Mouse (Mus musculus) liver, embryonic 16.5 days (tissue): Measurements from ENCODE around the gene Camp. TPM values are rescaled to one million over a fixed set of nuclear protein-coding genes. Genes with fewer than 3 reads are reported as not detected.

ENCODE experiments used
- ATAC-seq: fragments of 200-750 bp; cut with Nextera tagmentation; 2 replicates; pipeline ENCODE4 v1.8.0; 2017; ENCODE audit warnings: low read depth, mild to moderate bottlenecking, moderate number of reproducible peaks, moderate library complexity
- H3K27ac ChIP-seq: fragments of 300-500 bp; sonication (generic); 2 replicates; pipeline ENCODE4 v1.5.1; 2014; ENCODE audit warnings: mild to moderate bottlenecking, low read length
- H3K27me3 ChIP-seq: fragments of 300-500 bp; sonication (generic); 2 replicates; pipeline ENCODE4 v1.6.1; 2014; ENCODE audit warnings: low read depth, low read length, mixed read lengths; ENCODE audit not compliant: control insufficient read depth, insufficient read depth
- H3K36me3 ChIP-seq: fragments of 300-500 bp; sonication (generic); 2 replicates; pipeline ENCODE4 v1.6.1; 2014; ENCODE audit warnings: mild to moderate bottlenecking; ENCODE audit not compliant: control insufficient read depth, insufficient read depth
- H3K4me1 ChIP-seq: fragments of 300-500 bp; sonication (generic); 2 replicates; pipeline ENCODE4 v1.6.1; 2014; ENCODE audit warnings: low read depth, low read length, mixed read lengths; ENCODE audit not compliant: control insufficient read depth
- H3K4me2 ChIP-seq: fragments of 300-500 bp; sonication (generic); 2 replicates; pipeline ENCODE4 v1.6.1; 2014; ENCODE audit warnings: low read depth, low read length, mixed read lengths
- H3K4me3 ChIP-seq: fragments of 300-500 bp; sonication (generic); 2 replicates; pipeline ENCODE4 v1.5.1; 2014; ENCODE audit warnings: low read depth, mild to moderate bottlenecking, low read length
- H3K9ac ChIP-seq: fragments of 300-500 bp; sonication (generic); 2 replicates; pipeline ENCODE4 v1.6.1; 2014; ENCODE audit warnings: low read depth, low read length
- H3K9me3 ChIP-seq: fragments of 300-500 bp; sonication (generic); replicated peaks from 2 replicates; pipeline ENCODE4 v1.6.1; 2016; ENCODE audit warnings: low read length; ENCODE audit not compliant: control insufficient read depth
- WGBS: fragments of 180-500 bp; shearing (Covaris S2); extraction: QIAGEN DNeasy Blood & Tissue Kit; methylation state at CpG from one replicate; pipeline ENCODE4 v1.1.7; 2014; ENCODE audit not compliant: insufficient replicate concordance; 5-methylcytosine and 5-hydroxymethylcytosine counted together
- polyA plus RNA-seq: library from polyadenylated mRNA; unstranded; fragments of >200 nt; fragmentation: Nextera tagmentation; extraction: Ambion mirVana; gene quantifications from 2 replicates; pipeline ENCODE4 v1.2.1, GENCODE M21; 2015

Gene Camp
- polyA plus RNA-seq, 1 experiment from 2014 or later = 340 TPM

GRCm38 (mm10) chr9:109863085-109863484 is 13.7 kb upstream of the Camp start:
- Histone ChIP-seq H3K4me3 (peak overlapping the region; percentile 35), H3K9ac (peak overlapping the region; percentile 10; the same call in 1 of the 2 replicates), H3K9me3 (no peaks in the 10 kb centered on the region), H3K4me2 (peak overlapping the region; percentile 63), H3K4me1 (peaks cover 9% of the 10 kb centered on the region), H3K27ac (no peak overlapping the region), H3K36me3 (no peaks in the 10 kb centered on the region), H3K27me3 (no peaks in the 10 kb centered on the region)
- peak; percentile 19; the same call in 1 of the 2 replicates for ATAC-seq
- 12% methylated on average over 3 of the region's 3 CpGs for WGBS

DNA sequence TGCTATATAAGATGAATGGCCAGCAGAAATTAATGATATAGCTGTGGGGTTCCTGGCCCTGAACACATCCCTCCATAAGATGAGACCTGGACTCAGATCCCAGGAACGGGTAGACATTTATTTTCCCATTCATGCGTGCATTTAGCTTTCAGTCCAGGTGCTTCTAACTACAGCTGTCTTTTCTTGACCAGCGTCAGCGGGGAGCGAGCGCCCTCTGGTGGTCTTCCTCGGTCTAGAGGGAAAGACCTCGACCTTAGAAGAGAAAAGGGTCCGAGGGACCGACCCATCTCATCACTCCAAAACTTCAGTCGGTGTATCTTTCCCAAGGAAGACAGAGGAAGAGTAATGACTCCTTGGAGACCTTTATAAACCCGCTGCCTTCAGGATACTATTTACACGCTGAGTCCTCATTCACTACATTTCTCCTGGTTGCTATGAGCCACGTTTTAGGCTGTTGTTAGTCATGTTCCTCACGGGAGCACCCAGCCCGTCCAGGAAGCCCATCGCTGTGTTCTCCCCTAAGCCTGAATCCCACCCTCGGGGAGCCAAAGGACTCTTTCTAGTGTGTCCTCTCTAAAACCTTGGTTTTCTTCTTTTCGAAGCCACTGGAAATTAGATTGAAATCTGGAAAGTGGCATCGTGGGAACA is 13.1 kb upstream of the Camp start:
- Histone ChIP-seq H3K36me3 (no peaks in the 10 kb centered on the region), H3K4me1 (peaks cover 9% of the 10 kb centered on the region), H3K9me3 (no peaks in the 10 kb centered on the region), H3K27me3 (no peaks in the 10 kb centered on the region), H3K27ac (no peak overlapping the region), H3K4me3 (peak overlapping the region; percentile 35), H3K4me2 (peak overlapping the region; percentile 63), H3K9ac (peak overlapping the region; percentile 10; the same call in 1 of the 2 replicates)
- 4% methylated on average over 20 of the region's 20 CpGs for WGBS
- ATAC-seq = peak; percentile 53; the same call in 1 of the 2 replicates

DNA sequence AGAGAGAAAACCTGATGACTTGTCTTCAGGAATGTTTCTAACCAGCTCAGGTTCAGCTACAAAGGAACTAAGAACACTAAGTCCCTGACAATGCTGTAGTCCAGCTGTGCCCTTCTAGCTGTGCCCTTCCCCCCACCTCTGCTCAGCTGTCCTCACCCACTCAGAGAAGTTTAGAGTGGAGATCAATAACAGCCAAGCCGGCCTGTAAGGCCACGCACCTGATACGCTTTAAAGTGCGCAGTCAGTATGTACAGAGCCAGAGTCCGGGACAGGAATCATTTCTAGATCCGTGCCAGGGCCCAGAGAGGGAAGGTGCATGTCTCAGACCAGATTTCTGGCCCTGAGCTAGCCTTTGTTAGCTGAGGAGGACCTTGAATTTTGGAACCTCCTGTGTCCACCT is 6.5 kb upstream of the Camp start:
- H3K27ac ChIP-seq = no peak overlapping the region
- WGBS = 58% methylated on average over 6 of the region's 6 CpGs
- peak; percentile 64; the same call in 1 of the 2 replicates for ATAC-seq

GRCm38 (mm10) chr9:109854341-109854740 is 4.9 kb upstream of the Camp start:
- H3K4me3 ChIP-seq = no peak overlapping the region
- WGBS = 66% methylated on average over 2 of the region's 2 CpGs
- H3K9ac ChIP-seq = no peak overlapping the region
- H3K9me3 ChIP-seq = no peaks in the 10 kb centered on the region
- H3K27me3 ChIP-seq = no peaks in the 10 kb centered on the region
- H3K27ac ChIP-seq = no peak overlapping the region
- H3K4me1 ChIP-seq = no peaks in the 10 kb centered on the region; the same call in 1 of the 2 replicates
- no peak overlapping the region for H3K4me2 ChIP-seq
- peak; percentile 19; the same call in 1 of the 2 replicates for ATAC-seq
- no peaks in the 10 kb centered on the region for H3K36me3 ChIP-seq

More for the DNA sequence above, 6.5 kb upstream of the Camp start:
- Histone ChIP-seq H3K9me3 (no peaks in the 10 kb centered on the region), H3K4me3 (no peak overlapping the region), H3K27me3 (no peaks in the 10 kb centered on the region), H3K4me1 (no peaks in the 10 kb centered on the region; the same call in 1 of the 2 replicates), H3K4me2 (no peak overlapping the region), H3K36me3 (no peaks in the 10 kb centered on the region), H3K9ac (no peak overlapping the region)

DNA sequence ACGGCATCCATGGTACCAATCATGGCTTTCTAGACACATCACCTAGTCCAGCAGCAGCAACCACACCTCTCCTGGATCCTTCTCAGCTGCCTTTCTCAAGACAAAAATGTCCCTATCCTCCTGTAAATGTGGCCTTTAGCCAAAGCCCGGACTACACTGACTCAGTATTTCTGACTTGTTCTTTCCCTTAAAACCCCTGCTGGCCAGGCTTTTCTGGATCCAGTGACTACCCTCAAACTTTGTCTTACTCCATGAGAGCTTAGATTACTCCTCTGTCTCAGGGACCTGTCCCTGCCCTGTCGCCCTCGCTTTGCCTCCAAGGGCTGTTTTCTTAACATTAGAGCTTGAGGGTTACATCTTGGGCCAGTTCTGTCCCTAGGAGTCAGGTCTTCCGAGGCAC is 682 bp upstream of the Camp start:
- H3K9me3 ChIP-seq = no peaks in the 10 kb centered on the region
- H3K4me2 ChIP-seq = no peak overlapping the region
- ATAC-seq = no peak
- whole genome bisulfite sequencing = 70% methylated on average over 5 of the region's 5 CpGs
- H3K27me3 ChIP-seq = no peaks in the 10 kb centered on the region
- H3K36me3 ChIP-seq = no peaks in the 10 kb centered on the region
- peak overlapping the region; percentile 14; the same call in 1 of the 2 replicates for H3K27ac ChIP-seq
- no peaks in the 10 kb centered on the region for H3K4me1 ChIP-seq
- no peak overlapping the region for H3K4me3 ChIP-seq
- H3K9ac ChIP-seq = no peak overlapping the region

DNA sequence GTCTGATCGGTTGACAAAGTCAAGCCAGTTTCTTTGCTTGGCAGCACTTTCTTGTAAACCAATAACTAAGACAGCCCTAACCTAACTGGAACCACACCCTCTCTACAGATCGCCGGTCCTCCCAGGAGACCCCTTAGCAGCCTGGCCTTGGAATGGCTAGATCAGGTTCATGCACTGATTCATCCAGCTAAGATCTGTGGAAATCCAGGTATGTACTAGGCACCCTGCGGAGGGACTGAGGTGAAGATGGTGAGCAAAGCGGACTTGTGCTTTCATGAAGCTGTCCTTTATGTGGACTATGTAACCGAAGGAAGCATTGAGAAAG is 16.4 kb downstream of the Camp start:
- Histone ChIP-seq H3K27me3 (no peaks in the 10 kb centered on the region), H3K4me2 (peak overlapping the region; percentile 87), H3K9me3 (no peaks in the 10 kb centered on the region), H3K9ac (peak overlapping the region; percentile 76), H3K4me1 (peaks cover 6% of the 10 kb centered on the region; the same call in 1 of the 2 replicates), H3K36me3 (no peaks in the 10 kb centered on the region), H3K4me3 (peak overlapping the region; percentile 79), H3K27ac (no peak overlapping the region)
- peak; percentile 1; the same call in 1 of the 2 replicates for ATAC-seq
- WGBS = 10% methylated on average over 6 of the region's 6 CpGs

GRCm38 (mm10) chr9:109832391-109833087 is 16.9 kb downstream of the Camp start, which contains the start of gene Nme6:
Gene Nme6, plus strand, starts transcription at chr9:109832749.
- Histone ChIP-seq H3K27me3 (no peaks in the 10 kb centered on the region), H3K9me3 (no peaks in the 10 kb centered on the region), H3K4me1 (peaks cover 6% of the 10 kb centered on the region; the same call in 1 of the 2 replicates), H3K27ac (peak within 1 kb of the TSS; percentile 77), H3K36me3 (no peaks in the 10 kb centered on the region), H3K4me2 (peak within 1 kb of the TSS; percentile 87), H3K9ac (peak within 1 kb of the TSS; percentile 76), H3K4me3 (peak within 1 kb of the TSS; percentile 79)
- peak; percentile 95 for ATAC-seq
- under 1% methylated on average over 32 of the region's 32 CpGs for WGBS

DNA sequence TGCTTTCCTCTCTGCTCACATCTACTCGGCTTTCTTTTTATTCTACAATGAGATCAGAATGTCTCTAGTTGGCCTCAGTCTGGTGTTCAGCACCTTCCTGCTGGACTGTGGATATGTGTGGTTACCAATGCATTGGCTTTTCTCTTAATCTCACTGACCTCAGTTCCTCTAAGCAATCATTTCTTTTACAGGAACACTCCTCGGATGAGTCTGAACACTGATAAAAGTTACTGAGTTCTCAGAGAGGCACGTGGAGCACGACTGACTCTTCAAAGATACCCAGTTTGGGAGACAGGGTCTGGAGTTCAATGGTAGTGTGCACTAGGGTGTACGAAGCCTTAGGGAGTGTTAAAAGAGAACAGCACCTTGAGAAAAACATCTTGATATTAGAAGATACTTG is 23.2 kb downstream of the Camp start:
- no peak overlapping the region for H3K27ac ChIP-seq
- WGBS = 25% methylated on average over 5 of the region's 5 CpGs

GRCm38 (mm10) chr9:109825739-109826138 is 23.7 kb downstream of the Camp start:
- H3K4me2 ChIP-seq = no peak overlapping the region
- 21% methylated on average over 4 of the region's 4 CpGs for WGBS
- H3K27ac ChIP-seq = no peak overlapping the region
- H3K4me1 ChIP-seq = peaks cover 7% of the 10 kb centered on the region
- H3K36me3 ChIP-seq = no peaks in the 10 kb centered on the region
- H3K27me3 ChIP-seq = no peaks in the 10 kb centered on the region
- no peak overlapping the region for H3K4me3 ChIP-seq
- H3K9me3 ChIP-seq = no peaks in the 10 kb centered on the region
- H3K9ac ChIP-seq = no peak overlapping the region
- ATAC-seq = peak; percentile 87

More for the DNA sequence above, 23.2 kb downstream of the Camp start:
- H3K36me3 ChIP-seq = no peaks in the 10 kb centered on the region
- peaks cover 7% of the 10 kb centered on the region for H3K4me1 ChIP-seq
- no peak overlapping the region for H3K4me2 ChIP-seq
- H3K9ac ChIP-seq = no peak overlapping the region
- H3K9me3 ChIP-seq = no peaks in the 10 kb centered on the region
- ATAC-seq = peak; percentile 55
- no peak overlapping the region for H3K4me3 ChIP-seq
- H3K27me3 ChIP-seq = no peaks in the 10 kb centered on the region
